Mouse (Mus musculus) heart, postnatal 14 days (tissue): ENCODE data around the gene Cys1. TPM values are rescaled to one million over a fixed set of nuclear protein-coding genes. Genes with fewer than 3 reads are reported as not detected.
A peak's percentile ranks its signal among the peaks of the same experiment; 100 is the strongest.

Experiments
- DNase-seq, 2 experiments: peaks; one replicate each; pipeline ENCODE4 v3.0.0; 2021 to 2022
- intact Hi-C: fragments of 180-260 bp; cut with DNase I; formaldehyde crosslinking; loops from one replicate; pipeline ENCODE4 v1.15.1; 2025
- long read RNA-seq, 2 experiments: library from polyadenylated mRNA; stranded (forward); transcript quantifications; one replicate each; pipeline ENCODE4 v2.0.0; 2021
- total RNA-seq, 2 experiments: library from RNA; stranded (reverse); gene quantifications; 2 replicates each; pipeline ENCODE4 v1.2.3; 2021

Cys1 gene
- total RNA-seq = 1 to 10 TPM; 5.5 to 6.0 TPM
- long read RNA-seq, experiment 1, transcript Cys1-203 (3 exons, 1,732 nt) = major isoform, 8 of 11 reads
- long read RNA-seq, experiment 1, partial matches to known transcripts = 1 of 11 reads
- long read RNA-seq, experiment 1, other reads (novel, unspliced or antisense) = 0 of 11 reads
- long read RNA-seq, experiment 2, transcript Cys1-203 (3 exons, 1,732 nt) = major isoform, 5 of 11 reads
- long read RNA-seq, experiment 2, partial matches to known transcripts = 3 of 11 reads
- long read RNA-seq, experiment 2, other reads (novel, unspliced or antisense) = 0 of 11 reads

GRCm38 (mm10) chr12:24681286-24682023 is at the start of gene Cys1:
Gene Cys1 (minus strand): TSS chr12:24681813.
- peak; percentile 27 to 36 for DNase-seq
- intact Hi-C loops = loop anchor here (5.0 kb wide), 2 partner anchors 79 to 209 kb away; no protein-coding TSS in a partner anchor

- peak in 1 of 2 experiments; percentile 19 for DNase-seq
- intact Hi-C loops = no loop called here
Observed at GRCm38 (mm10) chr12:24724369-24724768, 42.8 kb upstream of the Cys1 start.

GRCm38 (mm10) chr12:24723859-24724258 is 42.2 kb upstream of the Cys1 start:
- intact Hi-C loops = no loop called here
- no peak for DNase-seq

- no peak for DNase-seq
- intact Hi-C loops = no loop called here
Observed at GRCm38 (mm10) chr12:24723434-24723833, 41.8 kb upstream of the Cys1 start.

GRCm38 (mm10) chr12:24716721-24717301 is 35.2 kb upstream of the Cys1 start:
- DNase-seq = peak; percentile 49 to 67
- intact Hi-C loops = loop anchor here (10.0 kb wide), 1 partner anchor 1578 kb away; no protein-coding TSS in a partner anchor

GRCm38 (mm10) chr12:24715268-24715896 is 33.8 kb upstream of the Cys1 start:
- DNase-seq = no peak
- intact Hi-C loops = loop anchor here (10.0 kb wide), 1 partner anchor 1579 kb away; no protein-coding TSS in a partner anchor

- intact Hi-C loops = loop anchor here (5.0 to 10.0 kb wide), 3 partner anchors 33 to 1580 kb away; partner anchors contain the start of gene Mboat2
- no peak for DNase-seq
Observed at GRCm38 (mm10) chr12:24714579-24715255, 33.1 kb upstream of the Cys1 start.

- DNase-seq = no peak
- intact Hi-C loops = loop anchor here (5.0 to 10.0 kb wide), 3 partner anchors 35 to 1582 kb away; partner anchors contain the start of gene Mboat2
Observed at GRCm38 (mm10) chr12:24712396-24712795, 30.8 kb upstream of the Cys1 start.

GRCm38 (mm10) chr12:24710672-24711071 is 29.1 kb upstream of the Cys1 start:
- intact Hi-C loops = loop anchor here (1.0 to 10.0 kb wide), 5 partner anchors 37 to 1584 kb away; partner anchors contain the start of gene Mboat2
- DNase-seq = peak in 1 of 2 experiments; percentile 47

GRCm38 (mm10) chr12:24709831-24710508 is 28.4 kb upstream of the Cys1 start:
- intact Hi-C loops = loop anchor here (1.0 to 10.0 kb wide), 5 partner anchors 37 to 1585 kb away; partner anchors contain the start of gene Mboat2
- DNase-seq = peak; percentile 39 to 67

GRCm38 (mm10) chr12:24709409-24709808 is 27.8 kb upstream of the Cys1 start:
- no peak for DNase-seq
- intact Hi-C loops = no loop called here

- intact Hi-C loops = no loop called here
- no peak for DNase-seq
Observed at GRCm38 (mm10) chr12:24708824-24709218, 27.2 kb upstream of the Cys1 start.

- DNase-seq = peak; percentile 97
- intact Hi-C loops = no loop called here
Observed at GRCm38 (mm10) chr12:24707954-24708823, 26.6 kb upstream of the Cys1 start, which contains the start of gene Rrm2. Gene Rrm2 (plus strand): TSS chr12:24708241.

- no peak for DNase-seq
- intact Hi-C loops = no loop called here
Observed at GRCm38 (mm10) chr12:24707480-24707802, 25.8 kb upstream of the Cys1 start.

- DNase-seq = peak in 1 of 2 experiments; percentile 32
- intact Hi-C loops = no loop called here
Observed at GRCm38 (mm10) chr12:24706764-24707479, 25.3 kb upstream of the Cys1 start.

- DNase-seq = no peak
- intact Hi-C loops = no loop called here
Observed at GRCm38 (mm10) chr12:24705502-24706263, 24.1 kb upstream of the Cys1 start.

GRCm38 (mm10) chr12:24703013-24703412 is 21.4 kb upstream of the Cys1 start:
- no peak for DNase-seq
- intact Hi-C loops = no loop called here
